In the genomic region with DNA sequence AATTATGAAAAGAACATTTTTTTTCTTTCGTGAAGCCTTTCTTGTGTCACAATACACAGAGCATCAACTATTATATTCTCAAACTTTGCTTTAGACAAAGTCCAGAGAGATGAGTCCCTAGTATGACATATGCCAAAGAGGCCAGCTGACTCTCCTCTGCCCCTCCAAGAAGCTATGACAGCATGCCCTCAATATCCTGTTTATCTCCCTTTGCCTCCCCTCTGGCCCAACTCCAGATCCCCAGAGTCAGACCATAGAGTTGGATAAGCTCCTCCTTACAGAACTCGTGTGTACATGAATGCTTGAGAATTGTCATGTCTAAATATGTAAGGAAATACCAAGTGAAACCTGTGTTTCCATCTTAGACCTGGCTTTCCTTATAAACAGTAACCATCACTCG, we compare ENCODE assay signal across 10 mouse cellular contexts.
"Had no signal": no experiment of that assay in that cellular context is flagged by ENCODE, and none has a peak within 500 bp of the region (broad histone marks: within the 10 kb centered on the region; RNA-seq: fewer than 3 reads in every experiment).

No protein-coding gene starts in this region.

- H3K36me3 ChIP-seq: kidney, embryonic 15.5 days; limb, embryonic 15.5 days; liver, embryonic 12.5 days; midbrain, embryonic 13.5 days; stomach, embryonic 15.5 days had no signal

- H3K9me3 ChIP-seq: kidney, embryonic 15.5 days; limb, embryonic 15.5 days; liver, embryonic 12.5 days; midbrain, embryonic 13.5 days; stomach, embryonic 15.5 days had no signal

- H3K4me1 ChIP-seq: kidney, embryonic 15.5 days; limb, embryonic 15.5 days; liver, embryonic 12.5 days; midbrain, embryonic 13.5 days; stomach, embryonic 15.5 days had no signal

- H3K9ac ChIP-seq: kidney, embryonic 15.5 days; limb, embryonic 15.5 days; liver, embryonic 12.5 days; midbrain, embryonic 13.5 days; stomach, embryonic 15.5 days had no signal

- H3K4me3 ChIP-seq: kidney, embryonic 15.5 days; left cerebral cortex, adult 2 months; limb, embryonic 15.5 days; liver, embryonic 12.5 days; midbrain, embryonic 13.5 days; stomach, embryonic 15.5 days had no signal

- H3K27me3 ChIP-seq: kidney, embryonic 15.5 days; limb, embryonic 15.5 days; liver, embryonic 12.5 days; midbrain, embryonic 13.5 days; stomach, embryonic 15.5 days had no signal

- H3K27ac ChIP-seq: kidney, embryonic 15.5 days; left cerebral cortex, adult 2 months; limb, embryonic 15.5 days; liver, embryonic 12.5 days; midbrain, embryonic 13.5 days; stomach, embryonic 15.5 days had no signal

- DNase-seq: right cerebral cortex, postnatal 14 days; thymus, adult 2 months; thymus, postnatal 25 days had no signal

- H3K4me2 ChIP-seq: kidney, embryonic 15.5 days; limb, embryonic 15.5 days; liver, embryonic 12.5 days; midbrain, embryonic 13.5 days; stomach, embryonic 15.5 days had no signal

- ATAC-seq: intestine, embryonic 16.5 days; liver, embryonic 12.5 days; midbrain, embryonic 13.5 days had no signal
